Mouse (Mus musculus) heart, adult 9 months (tissue): ENCODE results near the gene Pgpep1l.
"Not testable (repeated sequence)": the region's sequence is repeated elsewhere in the genome, so short reads cannot be mapped to it uniquely, and the experiment has no call there.

Source experiments
- DNase-seq, 2 experiments: peaks; one replicate each; pipeline ENCODE4 v3.0.0; 2022; ENCODE audit warnings: low spot score in 2 of 2

Pgpep1l gene

DNA sequence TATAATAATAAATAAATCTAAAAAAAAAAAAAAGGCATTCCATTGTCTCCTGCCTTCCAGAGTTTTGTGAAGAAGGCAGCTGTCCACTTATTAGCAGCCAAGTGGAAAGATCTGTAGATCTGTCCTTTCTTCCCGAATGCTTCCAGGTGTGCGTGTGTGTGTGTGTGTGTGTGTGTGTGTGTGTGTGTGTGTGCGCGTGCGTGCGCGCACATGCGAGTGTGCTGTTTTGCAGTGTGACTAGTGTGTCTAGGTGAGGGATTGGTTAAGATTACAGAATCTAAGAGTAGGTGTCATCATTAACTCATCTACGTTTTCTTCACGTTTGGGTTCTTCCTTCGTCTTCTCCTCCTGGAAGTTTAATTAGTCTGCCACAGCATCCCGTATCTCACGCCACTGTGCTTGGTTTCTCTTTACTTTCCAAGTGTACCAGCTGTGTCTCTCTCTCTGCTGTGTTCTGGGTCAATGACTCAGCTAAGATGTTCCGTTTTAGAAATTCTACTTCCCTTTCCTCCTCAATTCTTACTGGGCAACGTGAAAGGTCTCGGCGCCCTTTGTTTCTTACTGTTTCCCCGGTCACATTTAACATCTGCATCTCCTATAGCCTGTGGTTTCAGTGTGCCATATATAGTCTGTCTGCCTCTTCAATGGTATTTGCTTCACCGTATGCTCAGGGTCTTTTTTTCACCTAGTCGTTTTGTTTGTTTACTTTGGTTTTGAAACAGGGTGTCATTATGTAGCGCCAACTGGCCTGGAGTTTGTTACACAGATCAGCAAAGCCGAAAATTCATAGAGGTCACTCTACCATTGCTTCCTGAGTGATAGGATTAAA is 18.5 kb upstream of the Pgpep1l start:
- DNase-seq = no peak

- no peak for DNase-seq
Observed at GRCm38 (mm10) chr7:68281341-68281740, 17.3 kb upstream of the Pgpep1l start.

- DNase-seq = no peak
Observed at GRCm38 (mm10) chr7:68280352-68280869, 16.4 kb upstream of the Pgpep1l start.

GRCm38 (mm10) chr7:68279481-68279880 is 15.4 kb upstream of the Pgpep1l start:
- DNase-seq = no peak

GRCm38 (mm10) chr7:68278908-68279307 is 14.9 kb upstream of the Pgpep1l start:
- no peak for DNase-seq

DNA sequence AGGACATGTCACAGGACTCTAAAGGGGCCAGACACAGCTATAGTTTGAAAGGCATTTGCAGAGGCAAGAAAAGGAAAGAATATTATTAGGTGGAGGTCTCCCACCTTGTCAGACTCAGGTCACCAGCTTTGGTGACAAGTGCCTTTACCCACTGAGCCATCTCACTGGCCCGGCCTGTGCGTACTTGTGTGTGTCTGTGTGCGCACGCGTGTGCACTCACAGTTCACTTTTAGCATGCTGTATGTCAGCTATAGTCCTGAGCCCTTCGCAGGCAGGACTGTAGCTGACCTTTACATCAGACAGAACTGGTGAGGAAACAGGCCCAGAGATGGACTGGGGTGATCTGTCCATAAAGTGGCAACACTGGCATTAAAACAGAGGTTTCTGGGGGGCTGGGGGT is 14.4 kb upstream of the Pgpep1l start:
- DNase-seq = no peak

- no peak for DNase-seq
Observed at GRCm38 (mm10) chr7:68277897-68278270, 13.9 kb upstream of the Pgpep1l start.

DNA sequence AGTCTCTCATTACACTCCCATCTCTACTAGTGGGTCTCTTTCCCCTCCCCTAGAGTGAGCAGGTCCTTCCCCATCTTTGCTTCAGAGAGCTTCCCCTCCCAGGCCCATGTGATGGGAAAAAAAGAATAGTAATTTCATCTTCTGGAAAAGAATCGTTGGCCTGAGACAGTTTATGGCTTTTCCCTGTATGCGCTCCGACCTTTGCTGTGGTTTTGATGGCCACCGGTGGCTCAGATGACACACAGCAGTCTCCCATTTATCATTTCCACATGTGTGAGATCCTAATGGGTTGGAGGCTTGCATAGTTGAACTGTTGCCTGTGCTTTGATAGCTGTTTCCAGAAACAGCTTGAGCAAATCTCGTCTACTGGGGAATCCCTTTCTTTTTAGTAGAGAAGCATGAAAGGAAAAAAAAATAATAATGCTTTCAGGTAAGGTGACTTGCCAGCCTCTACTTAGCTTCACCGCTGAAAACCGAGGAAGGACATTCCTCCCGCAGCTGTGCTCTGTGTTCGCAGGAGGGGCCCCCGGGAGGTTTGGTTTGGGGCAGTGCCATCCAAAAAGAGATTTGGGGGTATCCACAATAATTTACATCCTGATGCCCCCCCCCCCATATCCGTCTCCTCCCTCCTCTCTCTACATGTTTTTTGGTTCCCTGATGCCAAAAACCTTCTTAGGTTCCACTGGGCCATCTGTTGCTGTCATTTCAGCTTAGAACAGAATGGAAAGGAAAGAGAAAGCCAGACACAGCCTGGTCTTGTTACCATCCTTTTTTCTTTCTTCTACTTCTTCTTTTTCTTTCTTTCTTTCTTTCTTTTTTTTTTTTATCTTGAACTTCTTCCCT is 13.2 kb upstream of the Pgpep1l start:
- no peak for DNase-seq

GRCm38 (mm10) chr7:68275838-68276731 is 12.1 kb upstream of the Pgpep1l start:
- DNase-seq = no peak

GRCm38 (mm10) chr7:68275445-68275837 is 11.4 kb upstream of the Pgpep1l start:
- not testable (repeated sequence) for DNase-seq

- no peak for DNase-seq
Observed at GRCm38 (mm10) chr7:68274951-68275350, 10.9 kb upstream of the Pgpep1l start.

DNA sequence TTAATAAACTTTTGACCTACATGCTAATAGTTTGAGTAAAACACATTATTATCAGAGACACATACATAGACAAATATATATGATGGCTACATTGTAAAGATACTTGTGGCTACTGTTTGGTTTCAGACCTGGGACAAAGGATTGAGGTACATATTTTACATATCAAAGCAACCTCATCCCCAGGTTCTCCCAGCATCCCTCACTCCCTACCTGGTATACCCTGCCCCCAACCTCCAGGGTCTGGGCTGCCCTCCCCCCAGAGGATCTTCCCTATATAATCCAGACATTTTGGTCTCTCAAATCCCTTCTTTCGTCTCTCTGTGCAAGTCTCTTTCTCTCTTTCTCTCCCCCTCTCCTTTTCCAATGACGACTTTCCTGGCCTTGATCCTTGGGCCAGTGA is 10.2 kb upstream of the Pgpep1l start:
- DNase-seq = no peak

DNA sequence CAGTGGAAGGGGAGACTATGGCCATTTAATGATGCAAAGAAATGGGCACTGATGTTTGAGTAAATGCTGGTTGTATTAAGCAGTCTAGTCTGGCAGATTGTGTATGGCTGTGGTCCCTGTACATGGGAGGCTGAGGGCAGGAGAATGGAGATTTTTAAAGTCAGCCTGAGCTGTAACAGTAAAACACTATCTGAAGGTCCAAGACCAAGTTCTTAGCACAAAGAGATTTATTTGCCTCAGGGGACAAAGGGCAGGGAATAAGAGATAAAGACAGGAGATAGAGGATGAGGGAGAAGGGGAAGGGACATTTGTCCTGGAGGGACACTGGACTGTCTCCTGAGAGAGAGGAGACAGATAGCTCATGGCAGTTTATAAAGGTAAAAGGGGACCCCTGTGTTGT is 9.5 kb upstream of the Pgpep1l start, which contains the start of gene Fam169b:
Gene Fam169b, plus strand, starts transcription at position 325 of the 400 bp plus-strand sequence.
- DNase-seq = no peak

DNA sequence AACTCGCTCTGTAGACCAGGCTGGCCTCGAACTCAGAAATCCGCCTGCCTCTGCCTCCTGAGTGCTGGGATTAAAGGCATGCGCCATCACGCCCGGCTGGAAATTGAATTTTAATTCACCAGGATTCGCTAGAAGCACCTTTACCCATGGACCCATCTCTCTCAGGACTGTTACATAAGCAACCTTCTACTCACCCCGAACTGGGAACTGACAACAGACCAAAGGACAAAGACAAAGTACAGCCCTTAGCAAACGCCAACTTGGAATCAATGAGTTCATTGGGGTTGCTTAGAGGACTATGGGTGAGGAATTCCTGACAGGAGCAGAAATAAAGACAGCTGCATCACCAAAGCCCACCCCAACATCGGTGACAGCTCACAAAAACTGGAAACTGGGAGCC is 8.6 kb upstream of the Pgpep1l start:
- DNase-seq = no peak

- no peak for DNase-seq
Observed at GRCm38 (mm10) chr7:68271816-68272215, 7.8 kb upstream of the Pgpep1l start.

DNA sequence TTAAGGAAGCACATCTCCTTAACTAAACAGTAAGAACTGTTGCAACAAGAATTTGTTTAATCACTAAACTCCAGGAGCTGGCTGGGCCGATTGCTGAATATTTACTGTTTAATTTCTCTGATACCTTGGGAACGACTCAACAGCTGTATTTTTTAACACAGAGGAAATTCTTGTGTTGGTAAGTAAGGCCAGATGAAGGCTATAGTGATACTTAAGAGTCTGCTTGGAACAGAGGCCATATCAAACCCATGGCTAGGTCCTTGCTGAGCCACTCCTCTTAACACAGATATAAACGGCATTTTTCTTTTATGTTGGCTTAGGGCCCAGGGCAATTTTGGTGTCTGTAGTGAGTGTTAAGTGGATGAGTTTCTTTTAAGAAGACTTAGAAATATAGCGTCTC is 6.5 kb upstream of the Pgpep1l start:
- no peak for DNase-seq

DNA sequence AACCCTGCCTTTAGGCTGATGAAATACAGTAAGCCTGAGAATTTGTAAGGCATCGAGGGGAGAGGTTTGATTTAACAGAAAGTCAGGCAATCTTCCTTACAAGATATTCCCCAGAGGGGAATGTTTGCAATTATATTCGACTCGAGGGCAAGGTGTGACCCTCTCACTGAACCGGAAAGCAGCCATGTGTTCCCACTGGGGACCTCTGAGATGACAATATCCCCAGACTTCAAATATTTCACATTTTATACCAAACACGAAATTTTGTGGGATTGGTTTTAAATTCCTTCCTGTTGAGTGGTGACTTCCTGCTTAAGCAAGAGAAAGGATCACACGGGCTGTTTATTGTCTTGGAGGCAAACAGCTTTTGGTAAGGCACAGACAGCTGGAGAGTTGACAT is 2.7 kb upstream of the Pgpep1l start:
- peak; percentile 23 to 32 for DNase-seq

DNA sequence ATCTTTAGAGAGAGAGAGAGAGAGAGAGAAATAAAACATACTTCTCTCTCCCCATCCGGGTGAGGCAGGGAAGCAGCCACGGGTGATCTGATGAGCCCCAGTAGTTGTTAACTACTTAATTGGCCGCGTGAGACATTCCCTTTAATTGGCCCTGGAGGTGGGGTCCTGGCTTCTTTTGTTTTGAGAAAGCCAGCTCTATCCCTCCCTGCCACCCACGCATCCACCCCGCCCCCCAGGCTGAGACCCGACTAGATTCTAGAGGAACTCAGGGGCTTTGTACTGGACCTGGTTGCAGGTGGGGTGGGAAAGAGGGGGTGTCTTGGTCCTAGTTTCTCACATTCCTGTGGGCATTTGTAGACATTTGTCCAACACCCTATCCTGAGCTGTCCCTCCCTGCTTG is 1.4 kb upstream of the Pgpep1l start:
- DNase-seq = no peak

- peak; percentile 24 to 38 for DNase-seq
Observed at GRCm38 (mm10) chr7:68264531-68264930, 498 bp upstream of the Pgpep1l start.

DNA sequence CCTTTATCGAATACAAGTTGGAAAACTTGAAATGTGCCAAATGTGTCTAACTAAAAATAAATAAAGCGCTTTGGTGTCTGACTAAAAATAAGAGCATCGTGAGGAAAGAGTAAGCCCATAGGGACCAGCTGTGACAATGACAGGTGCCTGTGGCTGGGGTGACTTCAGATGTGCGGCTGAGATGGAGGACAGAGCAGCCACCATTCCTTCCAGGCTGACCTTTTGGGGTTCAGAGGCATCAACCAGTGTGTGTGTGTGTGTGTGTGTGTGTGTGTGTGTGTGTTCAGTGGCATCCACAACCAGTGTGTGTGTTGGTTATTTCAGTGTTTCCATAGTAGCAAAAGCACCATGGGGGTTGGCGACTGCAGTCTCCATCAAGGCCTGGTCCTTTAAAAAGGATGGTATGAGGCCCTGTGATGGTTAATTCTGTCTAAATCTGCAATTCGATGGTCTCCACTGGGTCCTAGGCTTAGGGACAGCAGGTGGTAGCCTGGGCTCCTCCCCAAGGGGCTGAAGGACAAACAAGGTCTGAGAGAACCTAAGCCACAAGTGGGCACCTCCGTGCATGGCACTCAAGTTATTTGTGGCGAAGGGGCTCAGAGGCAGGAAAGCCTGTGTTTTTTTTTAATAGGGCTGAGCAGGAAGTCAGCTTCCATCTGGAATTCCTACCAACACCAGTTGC is 546 bp downstream of the Pgpep1l start:
- DNase-seq = no peak

DNA sequence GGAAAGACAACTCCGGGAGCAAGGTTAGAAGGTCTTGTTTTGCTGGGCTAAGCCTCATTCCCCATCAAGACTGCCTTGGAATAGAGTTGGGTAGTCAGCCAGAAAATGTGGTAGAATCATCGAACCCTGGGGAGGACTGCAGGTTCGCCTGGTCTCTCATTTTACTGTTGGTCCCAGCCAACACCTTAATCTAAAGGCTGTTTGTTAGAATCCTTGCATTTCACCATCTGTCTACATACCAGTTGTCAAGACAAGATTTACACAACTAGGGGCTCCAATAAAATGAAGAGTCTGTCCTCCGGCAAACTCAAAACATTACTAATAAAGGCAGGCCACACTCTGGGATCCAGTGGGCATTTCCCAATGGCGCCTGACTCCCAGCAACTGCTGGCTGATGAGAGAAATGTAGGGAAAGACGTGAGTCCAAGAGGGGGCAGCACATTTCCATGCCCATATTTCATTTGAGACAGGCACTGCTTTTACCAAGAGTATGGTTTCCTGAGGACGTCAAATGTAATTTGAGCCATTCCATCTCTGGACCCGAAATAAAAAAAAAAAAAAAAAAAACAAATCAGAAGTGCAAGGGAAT is 1.3 kb downstream of the Pgpep1l start:
- no peak for DNase-seq
